Comparison of ENCODE assay signal across 15 mouse cellular contexts in the genomic region with DNA sequence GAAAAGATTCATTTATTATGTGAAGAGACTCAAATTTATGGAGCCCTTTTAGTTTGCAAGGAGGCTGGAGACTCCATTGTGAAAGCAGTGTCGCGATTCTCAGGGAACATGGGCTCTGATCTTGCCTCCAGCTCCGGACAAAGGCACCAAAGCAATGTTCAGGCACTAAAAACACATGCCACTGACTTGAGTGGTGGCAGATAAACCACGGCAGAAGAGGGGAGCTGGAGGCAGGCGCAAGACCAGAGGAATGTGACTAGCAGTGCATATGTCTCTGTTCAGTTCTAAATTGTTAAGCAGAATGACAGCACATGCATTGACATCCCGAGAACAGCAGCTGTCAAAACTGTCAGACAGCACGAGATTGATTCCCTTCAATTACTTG.
A peak's percentile ranks its signal among the peaks of the same experiment; 100 is the strongest.
DNase-seq lines count a peak whose midpoint lies in the region; ATAC-seq and TF ChIP-seq lines count a peak whose summit lies in the region.
"Had no signal": no experiment of that assay in that cellular context is flagged by ENCODE, and none has a peak within 500 bp of the region (broad histone marks: within the 10 kb centered on the region; RNA-seq: fewer than 3 reads in every experiment).

No protein-coding gene starts in this region.

- no peaks in the 10 kb centered on the region for H3K9me3 ChIP-seq in heart, embryonic 14.5 days (ENCODE audit: control insufficient read depth, low read length)
- no peaks in the 10 kb centered on the region for H3K9me3 ChIP-seq in limb, embryonic 14.5 days (ENCODE audit: control insufficient read depth, low read length)
- no peaks in the 10 kb centered on the region for H3K9me3 ChIP-seq in limb, embryonic 10.5 days (replicated peaks)
- H3K9me3 ChIP-seq in neural tube, embryonic 15.5 days (replicated peaks) = no peaks in the 10 kb centered on the region
- H3K9me3 ChIP-seq: midbrain, embryonic 13.5 days; neural tube, embryonic 12.5 days had no signal

- H3K36me3 ChIP-seq in heart, embryonic 14.5 days (ENCODE audit: control insufficient read depth, insufficient read depth, low read length) = no peaks in the 10 kb centered on the region
- H3K36me3 ChIP-seq in limb, embryonic 14.5 days (ENCODE audit: control insufficient read depth, insufficient read depth, low read length) = no peaks in the 10 kb centered on the region
- H3K36me3 ChIP-seq in limb, embryonic 10.5 days = no peaks in the 10 kb centered on the region
- H3K36me3 ChIP-seq in neural tube, embryonic 15.5 days = no peaks in the 10 kb centered on the region
- H3K36me3 ChIP-seq: midbrain, embryonic 13.5 days; neural tube, embryonic 12.5 days had no signal

- H3K4me3 ChIP-seq in heart, embryonic 14.5 days (ENCODE audit: control insufficient read depth in 1 of 2, insufficient read depth in 1 of 2, low read depth in 1 of 2, low read length in 2 of 2) = no peak overlapping the region
- no peak overlapping the region for H3K4me3 ChIP-seq in limb, embryonic 14.5 days (replicated peaks; ENCODE audit: low read length)
- no peak overlapping the region for H3K4me3 ChIP-seq in limb, embryonic 10.5 days
- H3K4me3 ChIP-seq in neural tube, embryonic 15.5 days (replicated peaks) = no peak overlapping the region
- H3K4me3 ChIP-seq: midbrain, embryonic 13.5 days; neural tube, embryonic 12.5 days had no signal

- ATAC-seq in heart, embryonic 14.5 days (ENCODE audit: insufficient number of reproducible peaks, insufficient read depth, low FRiP score, low read depth) = no peak
- ATAC-seq in limb, embryonic 14.5 days (ENCODE audit: low FRiP score, low read depth) = no peak
- ATAC-seq in neural tube, embryonic 15.5 days (ENCODE audit: low FRiP score) = no peak
- ATAC-seq: forebrain, embryonic 14.5 days; midbrain, embryonic 13.5 days had no signal

- 21% methylated on average over 7 of the region's 7 CpGs for WGBS in heart, embryonic 14.5 days
- 46% methylated on average over 7 of the region's 7 CpGs for WGBS in limb, embryonic 14.5 days
- 69% methylated on average over 7 of the region's 7 CpGs for WGBS in limb, embryonic 10.5 days
- 37% methylated on average over 7 of the region's 7 CpGs for WGBS in neural tube, embryonic 15.5 days

- H3K9ac ChIP-seq in heart, embryonic 14.5 days (ENCODE audit: low read length) = no peak overlapping the region
- H3K9ac ChIP-seq in limb, embryonic 14.5 days (ENCODE audit: low read depth, low read length, severe bottlenecking) = no peak overlapping the region
- no peak overlapping the region for H3K9ac ChIP-seq in neural tube, embryonic 15.5 days (replicated peaks)
- H3K9ac ChIP-seq: midbrain, embryonic 13.5 days; neural tube, embryonic 12.5 days had no signal

- no peaks in the 10 kb centered on the region for H3K27me3 ChIP-seq in heart, embryonic 14.5 days (ENCODE audit: control insufficient read depth, insufficient read depth, low read length)
- no peaks in the 10 kb centered on the region for H3K27me3 ChIP-seq in limb, embryonic 14.5 days (ENCODE audit: control insufficient read depth, insufficient read depth, low read length)
- no peaks in the 10 kb centered on the region for H3K27me3 ChIP-seq in limb, embryonic 10.5 days (ENCODE audit: low read depth, poor library complexity, severe bottlenecking)
- no peaks in the 10 kb centered on the region for H3K27me3 ChIP-seq in neural tube, embryonic 15.5 days (replicated peaks)
- H3K27me3 ChIP-seq: midbrain, embryonic 13.5 days; neural tube, embryonic 12.5 days had no signal

- DNase-seq in heart, postnatal 14 days = no peak
- no peak for DNase-seq in limb, embryonic 14.5 days (ENCODE audit: low spot score)
- DNase-seq in limb, embryonic 10.5 days (ENCODE audit: low spot score) = no peak
- peak; percentile 16 for DNase-seq in brain, embryonic 14.5 days (ENCODE audit: low read depth)
- no peak for DNase-seq in embryo, embryonic 9.5 days (ENCODE audit: extremely low spot score)
- DNase-seq in adipocyte (ENCODE audit: low spot score) = no peak
- DNase-seq: cerebellum, postnatal 36 days; retina, postnatal 1 day had no signal

- intact Hi-C loops in heart, postnatal 14 days (cut with DNase I) = no loop called here

- no peak overlapping the region for H3K27ac ChIP-seq in heart, embryonic 14.5 days (replicated peaks in 1 of 2; ENCODE audit: control insufficient read depth in 1 of 2, insufficient read depth in 1 of 2, low read depth in 2 of 2, low read length in 2 of 2)
- 0 out of 2 replicates have a peak overlapping the region, but pooled peaks have one; percentile 33 for H3K27ac ChIP-seq in limb, embryonic 14.5 days (replicated peaks; ENCODE audit: low read depth, low read length)
- H3K27ac ChIP-seq in limb, embryonic 10.5 days = no peak overlapping the region
- no peak overlapping the region for H3K27ac ChIP-seq in neural tube, embryonic 15.5 days (replicated peaks)
- H3K27ac ChIP-seq: macrophage; midbrain, embryonic 13.5 days; neural tube, embryonic 12.5 days had no signal

- no peak for TF ChIP-seq POLR2A in limb, embryonic 14.5 days (IDR thresholded peaks at IDR 0.05; ENCODE audit: borderline replicate concordance, extremely low read depth, insufficient read depth, insufficient read length)
- TF ChIP-seq POLR2A in brain, embryonic 14.5 days (IDR thresholded peaks at IDR 0.05; ENCODE audit: borderline replicate concordance, extremely low read depth, insufficient read depth, insufficient read length, poor library complexity, severe bottlenecking) = no peak

- no peak for TF ChIP-seq CTCF in brain, embryonic 14.5 days (IDR thresholded peaks at IDR 0.05; ENCODE audit: borderline replicate concordance, extremely low read depth, insufficient read depth, insufficient read length)

- H3K4me2 ChIP-seq in heart, embryonic 14.5 days (ENCODE audit: low read length) = peak overlapping the region; percentile 46
- no peak overlapping the region for H3K4me2 ChIP-seq in limb, embryonic 14.5 days (replicated peaks; ENCODE audit: low read depth, low read length, severe bottlenecking)
- H3K4me2 ChIP-seq in neural tube, embryonic 15.5 days = peak overlapping the region; percentile 38
- H3K4me2 ChIP-seq: liver, embryonic 11.5 days; midbrain, embryonic 13.5 days; neural tube, embryonic 12.5 days had no signal

- H3K4me1 ChIP-seq in heart, embryonic 14.5 days (ENCODE audit: control insufficient read depth in 2 of 2, insufficient read depth in 2 of 2, low read length in 2 of 2) = peaks cover 0 to 5% of the 10 kb centered on the region in 2 experiments; a peak in 1 of 4 replicates
- peaks cover 4% of the 10 kb centered on the region for H3K4me1 ChIP-seq in limb, embryonic 14.5 days (ENCODE audit: control insufficient read depth, insufficient read depth, low read length)
- no peaks in the 10 kb centered on the region for H3K4me1 ChIP-seq in limb, embryonic 10.5 days
- H3K4me1 ChIP-seq in neural tube, embryonic 15.5 days = no peaks in the 10 kb centered on the region
- H3K4me1 ChIP-seq: midbrain, embryonic 13.5 days; neural tube, embryonic 12.5 days had no signal
